Mouse (Mus musculus) lung, embryonic 16.5 days (tissue): ENCODE measurements at regions not wholly inside any gene's neighbourhood (a gene's known extent, or its start where the extent isn't known, plus 50 kb on each side); places are given as distances from the start of the nearest gene placed in this dataset.

ENCODE experiments used
- ATAC-seq: fragments of 200-750 bp; cut with Nextera tagmentation; 2 replicates; pipeline ENCODE4 v1.8.0; 2017; ENCODE audit warnings: low read depth, mild to moderate bottlenecking, moderate library complexity
- H3K27ac ChIP-seq: fragments of 300-500 bp; sonication (generic); 2 replicates; pipeline ENCODE4 v1.5.1; 2014; ENCODE audit warnings: mild to moderate bottlenecking, control low read depth, low read length
- H3K27me3 ChIP-seq: fragments of 300-500 bp; sonication (generic); 2 replicates; pipeline ENCODE4 v1.6.1; 2014; ENCODE audit warnings: low read depth, low read length, mixed read lengths; ENCODE audit not compliant: control insufficient read depth, insufficient read depth
- H3K36me3 ChIP-seq: fragments of 300-500 bp; sonication (generic); 2 replicates; pipeline ENCODE4 v1.6.1; 2014; ENCODE audit warnings: low read length; ENCODE audit not compliant: control insufficient read depth, insufficient read depth
- H3K4me1 ChIP-seq: fragments of 300-500 bp; sonication (generic); replicated peaks from 2 replicates; pipeline ENCODE4 v1.6.1; 2014; ENCODE audit warnings: low read length, mixed read lengths; ENCODE audit not compliant: control insufficient read depth, insufficient read depth
- H3K4me2 ChIP-seq: fragments of 300-500 bp; sonication (generic); 2 replicates; pipeline ENCODE4 v1.6.1; 2014; ENCODE audit warnings: low read depth, low read length, control low read depth
- H3K4me3 ChIP-seq: fragments of 300-500 bp; sonication (generic); 2 replicates; pipeline ENCODE4 v1.5.1; 2014; ENCODE audit warnings: mild to moderate bottlenecking, low read length, control low read depth
- H3K9ac ChIP-seq: fragments of 300-500 bp; sonication (generic); 2 replicates; pipeline ENCODE4 v1.6.1; 2014; ENCODE audit warnings: low read length, control low read depth
- H3K9me3 ChIP-seq: fragments of 300-500 bp; sonication (generic); 2 replicates; pipeline ENCODE4 v1.6.1; 2016; ENCODE audit warnings: low read length; ENCODE audit not compliant: control insufficient read depth
- WGBS: fragments of 180-500 bp; shearing (Covaris S2); extraction: QIAGEN DNeasy Blood & Tissue Kit; methylation state at CpG from one replicate; pipeline ENCODE4 v1.1.7; 2014; 5-methylcytosine and 5-hydroxymethylcytosine counted together

GRCm38 (mm10) chr13:90238331-90238730, 148.9 kb upstream of the Xrcc4 start:
- H3K27ac ChIP-seq: no peak overlapping the region

GRCm38 (mm10) chr13:90233986-90234385, 144.6 kb upstream of the Xrcc4 start:
- Histone ChIP-seq H3K27me3 (no peaks in the 10 kb centered on the region), H3K9me3 (no peaks in the 10 kb centered on the region), H3K36me3 (no peaks in the 10 kb centered on the region), H3K27ac (no peak overlapping the region), H3K4me2 (no peak overlapping the region), H3K9ac (no peak overlapping the region), H3K4me1 (no peaks in the 10 kb centered on the region), H3K4me3 (no peak overlapping the region)
- 75% methylated on average over 1 of the region's 1 CpGs for WGBS
- ATAC-seq: no peak

More at GRCm38 (mm10) chr13:90238331-90238730, 148.9 kb upstream of the Xrcc4 start:
- ATAC-seq: no peak
- H3K9ac ChIP-seq: no peak overlapping the region
- no peaks in the 10 kb centered on the region for H3K27me3 ChIP-seq
- no peaks in the 10 kb centered on the region for H3K4me1 ChIP-seq
- H3K4me3 ChIP-seq: no peak overlapping the region
- no peaks in the 10 kb centered on the region for H3K9me3 ChIP-seq
- WGBS: 55% methylated on average over 4 of the region's 4 CpGs
- H3K36me3 ChIP-seq: no peaks in the 10 kb centered on the region
- no peak overlapping the region for H3K4me2 ChIP-seq

- Histone ChIP-seq H3K27ac (no peak overlapping the region), H3K4me2 (no peak overlapping the region), H3K4me3 (no peak overlapping the region), H3K36me3 (no peaks in the 10 kb centered on the region), H3K4me1 (no peaks in the 10 kb centered on the region), H3K9ac (no peak overlapping the region), H3K27me3 (no peaks in the 10 kb centered on the region), H3K9me3 (no peaks in the 10 kb centered on the region)
- no peak for ATAC-seq
- WGBS: 61% methylated on average over 3 of the region's 3 CpGs
These were observed 144.2 kb upstream of the Xrcc4 start for GRCm38 (mm10) chr13:90233561-90233960.

GRCm38 (mm10) chr13:90229106-90229505, 139.7 kb upstream of the Xrcc4 start:
- Histone ChIP-seq H3K4me3 (no peak overlapping the region), H3K4me2 (no peak overlapping the region), H3K27ac (no peak overlapping the region), H3K27me3 (no peaks in the 10 kb centered on the region), H3K9me3 (no peaks in the 10 kb centered on the region), H3K9ac (no peak overlapping the region), H3K36me3 (no peaks in the 10 kb centered on the region), H3K4me1 (no peaks in the 10 kb centered on the region)
- no peak for ATAC-seq
- WGBS: 74% methylated on average over 2 of the region's 2 CpGs

GRCm38 (mm10) chr13:90226212-90226611, 136.8 kb upstream of the Xrcc4 start:
- no peak for ATAC-seq
- 82% methylated on average over 2 of the region's 2 CpGs for WGBS
- no peak overlapping the region for H3K27ac ChIP-seq

GRCm38 (mm10) chr13:90212390-90212789, 123.0 kb upstream of the Xrcc4 start:
- Histone ChIP-seq H3K27me3 (no peaks in the 10 kb centered on the region), H3K9ac (no peak overlapping the region), H3K4me2 (no peak overlapping the region), H3K36me3 (no peaks in the 10 kb centered on the region), H3K27ac (no peak overlapping the region), H3K9me3 (no peaks in the 10 kb centered on the region), H3K4me3 (no peak overlapping the region), H3K4me1 (no peaks in the 10 kb centered on the region)
- ATAC-seq: no peak

More at GRCm38 (mm10) chr13:90226212-90226611, 136.8 kb upstream of the Xrcc4 start:
- H3K4me3 ChIP-seq: no peak overlapping the region
- no peak overlapping the region for H3K9ac ChIP-seq
- H3K4me1 ChIP-seq: no peaks in the 10 kb centered on the region
- no peaks in the 10 kb centered on the region for H3K27me3 ChIP-seq
- H3K36me3 ChIP-seq: no peaks in the 10 kb centered on the region
- H3K9me3 ChIP-seq: no peaks in the 10 kb centered on the region
- H3K4me2 ChIP-seq: no peak overlapping the region

- no peaks in the 10 kb centered on the region for H3K9me3 ChIP-seq
- H3K36me3 ChIP-seq: no peaks in the 10 kb centered on the region
- H3K4me1 ChIP-seq: no peaks in the 10 kb centered on the region
- H3K27ac ChIP-seq: no peak overlapping the region
- no peak overlapping the region for H3K4me3 ChIP-seq
- ATAC-seq: no peak
- H3K27me3 ChIP-seq: no peaks in the 10 kb centered on the region
- no peak overlapping the region for H3K4me2 ChIP-seq
- H3K9ac ChIP-seq: no peak overlapping the region
These were observed 118.5 kb upstream of the Xrcc4 start for GRCm38 (mm10) chr13:90207875-90208274.
